Mouse (Mus musculus) thymus, postnatal 36 days (tissue): ENCODE measurements around the gene Nr2f2.

Source experiments
- DNase-seq, 2 experiments: peaks; one replicate each; pipeline ENCODE4 v3.0.0; 2022; ENCODE audit warnings: mixed read lengths in 2 of 2

The Nr2f2 gene

GRCm38 (mm10) chr7:70349981-70350670 is 16.4 kb downstream of the Nr2f2 start:
- DNase-seq = no peak

GRCm38 (mm10) chr7:70348977-70349615 is 17.4 kb downstream of the Nr2f2 start:
- DNase-seq = no peak

- no peak for DNase-seq
Measured at GRCm38 (mm10) chr7:70348064-70348976, 18.2 kb downstream of the Nr2f2 start.

- no peak for DNase-seq
Measured at GRCm38 (mm10) chr7:70347618-70347958, 18.9 kb downstream of the Nr2f2 start.

GRCm38 (mm10) chr7:70346951-70347617 is 19.5 kb downstream of the Nr2f2 start:
- DNase-seq = no peak

- no peak for DNase-seq
Measured at GRCm38 (mm10) chr7:70346010-70346536, 20.5 kb downstream of the Nr2f2 start.

GRCm38 (mm10) chr7:70343426-70343825 is 23.1 kb downstream of the Nr2f2 start:
- no peak for DNase-seq

- no peak for DNase-seq
Measured at GRCm38 (mm10) chr7:70342771-70343170, 23.8 kb downstream of the Nr2f2 start.

GRCm38 (mm10) chr7:70342076-70342475 is 24.5 kb downstream of the Nr2f2 start:
- no peak for DNase-seq

- no peak for DNase-seq
Measured at GRCm38 (mm10) chr7:70339998-70340630, 26.4 kb downstream of the Nr2f2 start.

GRCm38 (mm10) chr7:70338265-70338640 is 28.3 kb downstream of the Nr2f2 start:
- DNase-seq = no peak

- DNase-seq = no peak
Measured at GRCm38 (mm10) chr7:70337581-70338264, 28.8 kb downstream of the Nr2f2 start.

GRCm38 (mm10) chr7:70336571-70337240 is 29.8 kb downstream of the Nr2f2 start:
- no peak for DNase-seq

- no peak for DNase-seq
Measured at GRCm38 (mm10) chr7:70336126-70336525, 30.4 kb downstream of the Nr2f2 start.

GRCm38 (mm10) chr7:70335411-70335810 is 31.1 kb downstream of the Nr2f2 start:
- DNase-seq = no peak

GRCm38 (mm10) chr7:70334836-70335235 is 31.7 kb downstream of the Nr2f2 start:
- DNase-seq = no peak

GRCm38 (mm10) chr7:70333851-70334250 is 32.7 kb downstream of the Nr2f2 start:
- DNase-seq = no peak

GRCm38 (mm10) chr7:70332926-70333664 is 33.4 kb downstream of the Nr2f2 start:
- no peak for DNase-seq

- no peak for DNase-seq
Measured at GRCm38 (mm10) chr7:70332064-70332850, 34.3 kb downstream of the Nr2f2 start.
